Mouse (Mus musculus) MN1 (cell line): ENCODE data around the gene Mfng.
A peak's percentile ranks its signal among the peaks of the same experiment; 100 is the strongest.

Experiments used
- DNase-seq: peaks from one replicate; pipeline ENCODE4 v3.0.0-alpha.2; 2016; ENCODE audit warnings: low spot score

Gene Mfng

GRCm38 (mm10) chr15:78715856-78716255, 57.4 kb downstream of the Mfng start:
- no peak for DNase-seq

GRCm38 (mm10) chr15:78713751-78714150, 59.5 kb downstream of the Mfng start:
- DNase-seq: no peak

GRCm38 (mm10) chr15:78712335-78713258, 60.7 kb downstream of the Mfng start:
- peak; percentile 41 for DNase-seq

GRCm38 (mm10) chr15:78711935-78712334, 61.3 kb downstream of the Mfng start:
- DNase-seq: no peak

GRCm38 (mm10) chr15:78710634-78711033, 62.6 kb downstream of the Mfng start:
- peak; percentile 51 for DNase-seq

- DNase-seq: peak; percentile 90
Measured at GRCm38 (mm10) chr15:78709767-78710166, 63.5 kb downstream of the Mfng start.

- DNase-seq: peak; percentile 72
Measured at GRCm38 (mm10) chr15:78706630-78707029, 66.6 kb downstream of the Mfng start.
